Mouse (Mus musculus): ENCODE results near the gene Rpl22l1. TPM values are rescaled to one million over a fixed set of nuclear protein-coding genes. Genes with fewer than 3 reads are reported as not detected.

Gene Rpl22l1
- polyA plus RNA-seq, 1 experiment, result 231 TPM

GRCm38 (mm10) chr3:28826272-28826671, 21.0 kb downstream of the Rpl22l1 start:
- H3K4me2 ChIP-seq (ENCODE audit: low read depth), result no peak overlapping the region
- H3K4me3 ChIP-seq, result no peak overlapping the region
- H3K79me2 ChIP-seq (ENCODE audit: control insufficient read depth, insufficient read depth), result no peaks in the 10 kb centered on the region
- TF ChIP-seq CEBPB (IDR thresholded peaks at IDR 0.05; ENCODE audit: insufficient read depth, poor library complexity, severe bottlenecking) (no peak), POLR2A (IDR thresholded peaks at IDR 0.05; ENCODE audit: insufficient read length, low read depth) (no peak), MAX (IDR thresholded peaks at IDR 0.05; ENCODE audit: low read depth) (no peak), TCF12 (IDR thresholded peaks at IDR 0.05; ENCODE audit: insufficient read depth, poor library complexity, severe bottlenecking) (no peak)
- no peaks in the 10 kb centered on the region for H3K27me3 ChIP-seq (ENCODE audit: control insufficient read depth, insufficient read depth, insufficient read length)
- no peak overlapping the region for H3ac ChIP-seq (ENCODE audit: control insufficient read depth, insufficient read length)
- no peaks in the 10 kb centered on the region for H3K36me3 ChIP-seq (ENCODE audit: control insufficient read depth, insufficient read depth)

- no peak for TF ChIP-seq E2F4 (IDR thresholded peaks at IDR 0.05; ENCODE audit: insufficient read depth)
- no peak for TF ChIP-seq POLR2A (IDR thresholded peaks at IDR 0.05; ENCODE audit: insufficient read length, low read depth)
- TF ChIP-seq TCF3 (IDR thresholded peaks at IDR 0.05; ENCODE audit: insufficient read length, low read depth), result no peak
- no peak for TF ChIP-seq MYOG (IDR thresholded peaks at IDR 0.05; ENCODE audit: control insufficient read depth in 1 of 3, insufficient read depth in 1 of 3, insufficient read length in 2 of 3, low read depth in 2 of 3)
- TF ChIP-seq REST (IDR thresholded peaks at IDR 0.05; ENCODE audit: insufficient read depth, insufficient read length), result no peak
- TF ChIP-seq SRF (IDR thresholded peaks at IDR 0.05; ENCODE audit: control insufficient read depth, insufficient read length, low read depth), result no peak
- TF ChIP-seq MAX (IDR thresholded peaks at IDR 0.05; ENCODE audit: low read depth), result no peak
- no peak for TF ChIP-seq MYOD1 (IDR thresholded peaks at IDR 0.05; ENCODE audit: control insufficient read depth in 1 of 3, insufficient read length in 2 of 3, low read depth in 2 of 3)
- TF ChIP-seq POLR2AphosphoS2 (IDR thresholded peaks at IDR 0.05; ENCODE audit: insufficient read length, low read depth), result no peak
- no peak for TF ChIP-seq USF1 (IDR thresholded peaks at IDR 0.05; ENCODE audit: low read depth)
- TF ChIP-seq CEBPB (IDR thresholded peaks at IDR 0.05; ENCODE audit: insufficient read depth, poor library complexity, severe bottlenecking), result no peak
- TF ChIP-seq TCF12 (IDR thresholded peaks at IDR 0.05; ENCODE audit: insufficient read depth, poor library complexity, severe bottlenecking), result no peak
- Histone ChIP-seq H3ac (ENCODE audit: control insufficient read depth, insufficient read length) (no peak overlapping the region), H3K79me2 (ENCODE audit: control insufficient read depth, insufficient read depth) (no peaks in the 10 kb centered on the region), H3K36me3 (ENCODE audit: control insufficient read depth, insufficient read depth) (no peaks in the 10 kb centered on the region), H3K27me3 (ENCODE audit: control insufficient read depth, insufficient read depth, insufficient read length) (no peaks in the 10 kb centered on the region), H3K4me3 (no peak overlapping the region), H3K4me2 (ENCODE audit: low read depth) (no peak overlapping the region)
Measured at GRCm38 (mm10) chr3:28827605-28828004, 22.4 kb downstream of the Rpl22l1 start.

- TF ChIP-seq CEBPB (IDR thresholded peaks at IDR 0.05; ENCODE audit: insufficient read depth, poor library complexity, severe bottlenecking) (no peak), E2F4 (IDR thresholded peaks at IDR 0.05; ENCODE audit: insufficient read depth) (no peak), MYOD1 (IDR thresholded peaks at IDR 0.05; ENCODE audit: control insufficient read depth in 1 of 3, insufficient read length in 2 of 3, low read depth in 2 of 3) (no peak), TCF12 (IDR thresholded peaks at IDR 0.05; ENCODE audit: insufficient read depth, poor library complexity, severe bottlenecking) (no peak), TCF3 (IDR thresholded peaks at IDR 0.05; ENCODE audit: insufficient read length, low read depth) (no peak), USF1 (IDR thresholded peaks at IDR 0.05; ENCODE audit: low read depth) (no peak), MAX (IDR thresholded peaks at IDR 0.05; ENCODE audit: low read depth) (no peak), POLR2AphosphoS2 (IDR thresholded peaks at IDR 0.05; ENCODE audit: insufficient read length, low read depth) (no peak), REST (IDR thresholded peaks at IDR 0.05; ENCODE audit: insufficient read depth, insufficient read length) (no peak), SRF (IDR thresholded peaks at IDR 0.05; ENCODE audit: control insufficient read depth, insufficient read length, low read depth) (no peak), POLR2A (IDR thresholded peaks at IDR 0.05; ENCODE audit: insufficient read length, low read depth) (no peak)
Measured at GRCm38 (mm10) chr3:28829454-28829853, 24.2 kb downstream of the Rpl22l1 start.

GRCm38 (mm10) chr3:28836796-28837371, 31.6 kb downstream of the Rpl22l1 start:
- Histone ChIP-seq H3K79me2 (ENCODE audit: control insufficient read depth, insufficient read depth) (no peaks in the 10 kb centered on the region), H3K4me2 (ENCODE audit: low read depth) (no peak overlapping the region), H3ac (ENCODE audit: control insufficient read depth, insufficient read length) (no peak overlapping the region), H3K36me3 (ENCODE audit: control insufficient read depth, insufficient read depth) (no peaks in the 10 kb centered on the region), H3K4me3 (no peak overlapping the region), H3K27me3 (ENCODE audit: control insufficient read depth, insufficient read depth, insufficient read length) (no peaks in the 10 kb centered on the region)
- no peak for TF ChIP-seq TCF12 (IDR thresholded peaks at IDR 0.05; ENCODE audit: insufficient read depth, poor library complexity, severe bottlenecking)
- no peak for TF ChIP-seq MAX (IDR thresholded peaks at IDR 0.05; ENCODE audit: low read depth)
- no peak for TF ChIP-seq MYOG (IDR thresholded peaks at IDR 0.05; ENCODE audit: control insufficient read depth in 1 of 3, insufficient read depth in 1 of 3, insufficient read length in 2 of 3, low read depth in 2 of 3)
- no peak for TF ChIP-seq E2F4 (IDR thresholded peaks at IDR 0.05; ENCODE audit: insufficient read depth)
- no peak for TF ChIP-seq MYOD1 (IDR thresholded peaks at IDR 0.05; ENCODE audit: control insufficient read depth in 1 of 3, insufficient read length in 2 of 3, low read depth in 2 of 3)
- TF ChIP-seq POLR2AphosphoS2 (IDR thresholded peaks at IDR 0.05; ENCODE audit: insufficient read length, low read depth), result no peak
- TF ChIP-seq POLR2A (IDR thresholded peaks at IDR 0.05; ENCODE audit: insufficient read length, low read depth), result no peak

More at GRCm38 (mm10) chr3:28829454-28829853, 24.2 kb downstream of the Rpl22l1 start:
- no peaks in the 10 kb centered on the region for H3K36me3 ChIP-seq (ENCODE audit: control insufficient read depth, insufficient read depth)
- H3K4me3 ChIP-seq, result no peak overlapping the region
- H3ac ChIP-seq (ENCODE audit: control insufficient read depth, insufficient read length), result no peak overlapping the region
- no peak overlapping the region for H3K4me2 ChIP-seq (ENCODE audit: low read depth)
- no peaks in the 10 kb centered on the region for H3K79me2 ChIP-seq (ENCODE audit: control insufficient read depth, insufficient read depth)
- no peaks in the 10 kb centered on the region for H3K27me3 ChIP-seq (ENCODE audit: control insufficient read depth, insufficient read depth, insufficient read length)

Data from myocyte (in vitro differentiated cells).